27 mouse cellular contexts compared by ENCODE assay signal in the genomic region with DNA sequence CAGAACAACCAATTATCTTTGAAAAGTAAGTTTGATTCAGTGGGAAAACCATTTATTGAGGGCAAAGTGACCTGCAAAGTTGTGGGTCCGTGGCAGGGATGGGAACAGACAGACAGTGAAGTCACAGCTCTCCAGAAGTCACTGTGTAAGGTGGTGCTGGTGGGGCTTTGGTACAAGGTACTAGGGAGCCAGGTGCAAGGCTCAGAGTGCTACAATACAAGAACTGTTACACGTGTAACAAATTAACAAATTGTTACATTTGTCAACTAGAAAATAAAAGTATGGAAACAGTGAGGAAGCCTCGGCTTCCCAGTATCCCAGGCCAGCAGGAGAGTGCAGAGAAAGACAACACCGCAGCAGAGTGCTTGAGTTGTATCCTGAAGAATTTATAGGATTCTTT. TPM values are rescaled to one million over a fixed set of nuclear protein-coding genes. Genes with fewer than 3 reads are reported as not detected.
A peak's percentile ranks its signal among the peaks of the same experiment; 100 is the strongest.
DNase-seq lines count a peak whose midpoint lies in the region; ATAC-seq and TF ChIP-seq lines count a peak whose summit lies in the region.
"Had no signal": no experiment of that assay in that cellular context is flagged by ENCODE, and none has a peak within 500 bp of the region (broad histone marks: within the 10 kb centered on the region; RNA-seq: fewer than 3 reads in every experiment).

No protein-coding gene starts in this region.

- H3K9me3 ChIP-seq in heart, embryonic 13.5 days, result no peaks in the 10 kb centered on the region; the same call in 1 of the 2 replicates
- H3K9me3 ChIP-seq in heart, embryonic 12.5 days (replicated peaks), result peaks cover 7% of the 10 kb centered on the region
- H3K9me3 ChIP-seq: embryonic facial prominence, embryonic 15.5 days had no signal

- H3K27ac ChIP-seq in heart, embryonic 13.5 days (replicated peaks), result peak overlapping the region; percentile 91
- no peak overlapping the region for H3K27ac ChIP-seq in heart, embryonic 12.5 days (ENCODE audit: poor library complexity, severe bottlenecking)
- H3K27ac ChIP-seq in thymus, adult 2 months (ENCODE audit: control insufficient read depth, insufficient read depth, low read length), result peak overlapping the region; percentile 47; the same call in 1 of the 2 replicates
- H3K27ac ChIP-seq: embryonic facial prominence, embryonic 13.5 days; embryonic facial prominence, embryonic 15.5 days; forebrain, embryonic 10.5 days; forebrain, embryonic 12.5 days had no signal

- TF ChIP-seq POLR2A in thymus, adult 2 months (IDR thresholded peaks at IDR 0.05; ENCODE audit: control insufficient read depth, extremely low read depth, insufficient read depth, low read length, poor library complexity), result no peak

- no peak for TF ChIP-seq CTCF in thymus, adult 2 months (IDR thresholded peaks at IDR 0.05; ENCODE audit: borderline replicate concordance, control insufficient read depth, extremely low read depth, insufficient read depth, low read length, poor library complexity)

- no peak overlapping the region for H3K9ac ChIP-seq in heart, embryonic 13.5 days
- no peak overlapping the region for H3K9ac ChIP-seq in heart, embryonic 12.5 days
- H3K9ac ChIP-seq: embryonic facial prominence, embryonic 13.5 days; embryonic facial prominence, embryonic 15.5 days; forebrain, embryonic 12.5 days had no signal

- WGBS in heart, embryonic 13.5 days, result 75% methylated on average over 4 of the region's 4 CpGs
- WGBS in heart, embryonic 12.5 days, result 83% methylated on average over 4 of the region's 4 CpGs
- 88% methylated on average over 4 of the region's 4 CpGs for WGBS in thymus, adult 2 months

- no peak overlapping the region for H3K4me3 ChIP-seq in heart, embryonic 13.5 days
- no peak overlapping the region for H3K4me3 ChIP-seq in heart, embryonic 12.5 days
- H3K4me3 ChIP-seq in thymus, adult 2 months (ENCODE audit: control insufficient read depth, insufficient read depth, low read length), result no peak overlapping the region
- H3K4me3 ChIP-seq: embryonic facial prominence, embryonic 13.5 days; embryonic facial prominence, embryonic 15.5 days; erythroblast, embryonic 14.5 days; forebrain, embryonic 10.5 days; forebrain, embryonic 12.5 days had no signal

- peak; percentile 81 for DNase-seq in heart, adult 11 months
- DNase-seq in heart, adult 18-20 months, result no peak
- DNase-seq in thymus, adult 2 months, result no peak
- no peak for DNase-seq in thymus, postnatal 25 days
- DNase-seq in adrenal gland, postnatal 25 days, result no peak
- DNase-seq: adrenal gland, adult 8-10 months; B cell, adult 2 months; cerebellum, adult 11 months; cerebellum, adult 18-20 months; cerebellum, adult 8-10 months; cerebellum, adult 9-11 months; cerebellum, postnatal 14 days; cerebellum, postnatal 36 days; embryo, embryonic 11 days had no signal

- no peak overlapping the region for H3K4me2 ChIP-seq in heart, embryonic 13.5 days
- H3K4me2 ChIP-seq in heart, embryonic 12.5 days, result no peak overlapping the region
- H3K4me2 ChIP-seq: embryonic facial prominence, embryonic 13.5 days; embryonic facial prominence, embryonic 15.5 days; forebrain, embryonic 12.5 days had no signal

- peaks cover 83% of the 10 kb centered on the region for H3K4me1 ChIP-seq in heart, embryonic 13.5 days
- peaks cover 62% of the 10 kb centered on the region for H3K4me1 ChIP-seq in heart, embryonic 12.5 days (replicated peaks)
- peaks cover 22% of the 10 kb centered on the region for H3K4me1 ChIP-seq in thymus, adult 2 months (replicated peaks; ENCODE audit: control insufficient read depth, insufficient read depth, low read length)
- H3K4me1 ChIP-seq: embryonic facial prominence, embryonic 13.5 days; embryonic facial prominence, embryonic 15.5 days; forebrain, embryonic 10.5 days; forebrain, embryonic 12.5 days had no signal

- H3K36me3 ChIP-seq in heart, embryonic 13.5 days, result 0 out of 2 replicates have a peak, but pooled peaks cover 3% of the 10 kb centered on the region
- H3K36me3 ChIP-seq in heart, embryonic 12.5 days, result no peaks in the 10 kb centered on the region
- no peaks in the 10 kb centered on the region for H3K36me3 ChIP-seq in thymus, adult 2 months (ENCODE audit: control insufficient read depth, insufficient read depth, low read length)
- H3K36me3 ChIP-seq: embryonic facial prominence, embryonic 13.5 days; embryonic facial prominence, embryonic 15.5 days; forebrain, embryonic 10.5 days; forebrain, embryonic 12.5 days; G1E had no signal

- no peaks in the 10 kb centered on the region for H3K27me3 ChIP-seq in heart, embryonic 13.5 days (replicated peaks)
- H3K27me3 ChIP-seq in heart, embryonic 12.5 days (replicated peaks), result no peaks in the 10 kb centered on the region
- no peaks in the 10 kb centered on the region for H3K27me3 ChIP-seq in thymus, adult 2 months (ENCODE audit: control insufficient read depth, insufficient read depth, low read length)
- H3K27me3 ChIP-seq: CH12.LX; embryonic facial prominence, embryonic 13.5 days; embryonic facial prominence, embryonic 15.5 days; forebrain, embryonic 12.5 days; Patski had no signal

- no peak for ATAC-seq in heart, embryonic 13.5 days (ENCODE audit: extremely low read depth, insufficient number of reproducible peaks, low FRiP score, low TSS enrichment)
- no peak for ATAC-seq in heart, embryonic 12.5 days (ENCODE audit: insufficient number of reproducible peaks, low FRiP score)
- ATAC-seq: activated CD4-positive, CD25-positive, alpha-beta regulatory T cell, adult 4 months; CD4-positive, CD25-positive, alpha-beta regulatory T cell, adult 4 months; forebrain, embryonic 14.5 days; Patski had no signal

RNA-seq across cellular contexts. Expression of a gene that starts 31.1 kb away (rescaled TPM):
- 10 to 100 TPM; 15.5 to 18.5 TPM for total RNA-seq in heart, adult 18-20 months (2021)
- polyA plus RNA-seq in heart, embryonic 13.5 days (2015; fragmentation: Nextera tagmentation; extraction: Ambion mirVana), result 36.4 and 38.9 TPM in 2 replicates
- polyA plus RNA-seq in heart, embryonic 12.5 days (2016; fragmentation: Nextera tagmentation; extraction: Ambion mirVana), result 49.4 and 51.7 TPM in 2 replicates
- 8.4 and 9.6 TPM in 2 replicates for polyA plus RNA-seq in thymus, adult 2 months (2012; rRNA removed)
- total RNA-seq in adrenal gland, postnatal 25 days (2021), result 38.1 and 53.9 TPM in 2 replicates

RNA-seq across cellular contexts. Expression of a gene that starts 31.3 kb away (rescaled TPM):
- total RNA-seq in heart, adult 18-20 months (2021), result 10 to 100 TPM; 52.2 to 53.5 TPM
- 139 and 155 TPM in 2 replicates for polyA plus RNA-seq in heart, embryonic 13.5 days (2015; fragmentation: Nextera tagmentation; extraction: Ambion mirVana)
- 130 and 136 TPM in 2 replicates for polyA plus RNA-seq in heart, embryonic 12.5 days (2016; fragmentation: Nextera tagmentation; extraction: Ambion mirVana)
- 35.4 and 38.8 TPM in 2 replicates for polyA plus RNA-seq in thymus, adult 2 months (2012; rRNA removed)
- 70.3 and 72.0 TPM in 2 replicates for total RNA-seq in adrenal gland, postnatal 25 days (2021)

RNA-seq across cellular contexts. Expression of a gene that starts 51.1 kb away (rescaled TPM):
- 10 to 100 TPM; 12.8 to 13.7 TPM for total RNA-seq in heart, adult 18-20 months (2021)
- 37.9 and 41.4 TPM in 2 replicates for polyA plus RNA-seq in heart, embryonic 13.5 days (2015; fragmentation: Nextera tagmentation; extraction: Ambion mirVana)
- polyA plus RNA-seq in heart, embryonic 12.5 days (2016; fragmentation: Nextera tagmentation; extraction: Ambion mirVana), result 50.6 and 52.7 TPM in 2 replicates
- polyA plus RNA-seq in thymus, adult 2 months (2012; rRNA removed), result 3.5 and 3.8 TPM in 2 replicates
- 20.8 and 26.9 TPM in 2 replicates for total RNA-seq in adrenal gland, postnatal 25 days (2021)
